Mouse (Mus musculus) forebrain, embryonic 10.5 days (tissue): ENCODE results near the gene 4922502D21Rik. TPM values are rescaled to one million over a fixed set of nuclear protein-coding genes. Genes with fewer than 3 reads are reported as not detected.

ENCODE experiments used
- DNase-seq: peaks from one replicate; pipeline ENCODE4 v3.0.0-alpha.2; 2017; ENCODE audit warnings: low spot score; ENCODE audit errors: extremely low spot score
- H3K27ac ChIP-seq: fragments of 300-500 bp; sonication (generic); 2 replicates; pipeline ENCODE4 v1.5.1; 2016; ENCODE audit warnings: mild to moderate bottlenecking
- H3K27me3 ChIP-seq: fragments of 300-500 bp; sonication (generic); 2 replicates; pipeline ENCODE4 v1.6.1; 2016; ENCODE audit warnings: mild to moderate bottlenecking; ENCODE audit not compliant: poor library complexity, severe bottlenecking
- H3K36me3 ChIP-seq: fragments of 300-500 bp; sonication (generic); replicated peaks from 2 replicates; pipeline ENCODE4 v1.6.1; 2016; ENCODE audit warnings: mild to moderate bottlenecking, moderate library complexity
- H3K4me1 ChIP-seq: fragments of 300-500 bp; sonication (generic); 2 replicates; pipeline ENCODE4 v1.6.1; 2016
- H3K4me3 ChIP-seq: fragments of 300-500 bp; sonication (generic); 2 replicates; pipeline ENCODE4 v1.5.1; 2016; ENCODE audit warnings: mild to moderate bottlenecking, moderate library complexity
- H3K9me3 ChIP-seq: fragments of 300-500 bp; sonication (generic); 2 replicates; pipeline ENCODE4 v1.6.1; 2016; ENCODE audit warnings: mild to moderate bottlenecking, moderate library complexity
- WGBS: fragments of 180-500 bp; shearing (Covaris S2); methylation state at CpG from one replicate; pipeline ENCODE4 v1.1.7; 2016; 5-methylcytosine and 5-hydroxymethylcytosine counted together
- polyA plus RNA-seq: library from polyadenylated mRNA; unstranded; fragments of >200 nt; fragmentation: Nextera tagmentation; extraction: Ambion mirVana; gene quantifications from 2 replicates; pipeline ENCODE4 v1.2.1, GENCODE M21; 2016

4922502D21Rik gene
- polyA plus RNA-seq, 1 experiment from 2014 or later, result not detected

- Histone ChIP-seq H3K27me3 (no peaks in the 10 kb centered on the region), H3K4me3 (no peak overlapping the region), H3K27ac (no peak overlapping the region), H3K9me3 (no peaks in the 10 kb centered on the region), H3K36me3 (no peaks in the 10 kb centered on the region), H3K4me1 (no peaks in the 10 kb centered on the region)
- 82% methylated on average over 3 of the region's 3 CpGs for WGBS
- no peak for DNase-seq
Observed at GRCm38 (mm10) chr6:129283271-129283670, 48.3 kb downstream of the 4922502D21Rik start.

- Histone ChIP-seq H3K27me3 (no peaks in the 10 kb centered on the region), H3K4me3 (no peak overlapping the region), H3K36me3 (no peaks in the 10 kb centered on the region), H3K4me1 (no peaks in the 10 kb centered on the region), H3K27ac (no peak overlapping the region), H3K9me3 (no peaks in the 10 kb centered on the region)
- no peak for DNase-seq
- 97% methylated on average over 2 of the region's 2 CpGs for WGBS
Observed at GRCm38 (mm10) chr6:129276483-129276882, 55.1 kb downstream of the 4922502D21Rik start.

- WGBS, result 82% methylated on average over 3 of the region's 3 CpGs
Observed at GRCm38 (mm10) chr6:129275624-129276203, 55.9 kb downstream of the 4922502D21Rik start.

GRCm38 (mm10) chr6:129275220-129275619 lies 56.4 kb downstream of the 4922502D21Rik start, which contains the start of gene Cd69:
Gene Cd69 (minus strand): TSS chr6:129275436.
- no peaks in the 10 kb centered on the region for H3K27me3 ChIP-seq
- no peaks in the 10 kb centered on the region for H3K36me3 ChIP-seq
- no peaks in the 10 kb centered on the region for H3K4me1 ChIP-seq
- H3K27ac ChIP-seq, result no peak within 1 kb of the TSS
- H3K9me3 ChIP-seq, result no peaks in the 10 kb centered on the region
- no peak for DNase-seq
- WGBS, result 85% methylated on average over 9 of the region's 9 CpGs
- no peak within 1 kb of the TSS for H3K4me3 ChIP-seq

More at GRCm38 (mm10) chr6:129275624-129276203, 55.9 kb downstream of the 4922502D21Rik start:
- Histone ChIP-seq H3K36me3 (no peaks in the 10 kb centered on the region), H3K27me3 (no peaks in the 10 kb centered on the region), H3K4me3 (no peak overlapping the region), H3K27ac (no peak overlapping the region), H3K4me1 (no peaks in the 10 kb centered on the region), H3K9me3 (no peaks in the 10 kb centered on the region)
- DNase-seq, result no peak

GRCm38 (mm10) chr6:129274476-129274875 lies 57.1 kb downstream of the 4922502D21Rik start:
- DNase-seq, result no peak
- H3K36me3 ChIP-seq, result no peaks in the 10 kb centered on the region
- WGBS, result 78% methylated on average over 2 of the region's 2 CpGs

GRCm38 (mm10) chr6:129273662-129274061 lies 57.9 kb downstream of the 4922502D21Rik start:
- 88% methylated on average over 3 of the region's 3 CpGs for WGBS
- Histone ChIP-seq H3K27ac (no peak overlapping the region), H3K9me3 (no peaks in the 10 kb centered on the region), H3K27me3 (no peaks in the 10 kb centered on the region), H3K36me3 (no peaks in the 10 kb centered on the region), H3K4me3 (no peak overlapping the region), H3K4me1 (no peaks in the 10 kb centered on the region)
- DNase-seq, result no peak

More at GRCm38 (mm10) chr6:129274476-129274875, 57.1 kb downstream of the 4922502D21Rik start:
- Histone ChIP-seq H3K4me1 (no peaks in the 10 kb centered on the region), H3K9me3 (no peaks in the 10 kb centered on the region), H3K27ac (no peak overlapping the region), H3K4me3 (no peak overlapping the region), H3K27me3 (no peaks in the 10 kb centered on the region)

Other genes starting within 250 kb of the 4922502D21Rik start
- gene Clec2e, start 230.9 kb downstream of the 4922502D21Rik start, polyA plus RNA-seq, result not detected in 2 replicates
- not detected in 2 replicates for gene Clec2d, start 151.2 kb downstream of the 4922502D21Rik start, polyA plus RNA-seq
- 0.09 and 0.11 TPM in 2 replicates for gene Cd69, start 56.4 kb downstream of the 4922502D21Rik start, polyA plus RNA-seq
- 0.38 and 0.39 TPM in 2 replicates for gene Clec12a, start 10.9 kb upstream of the 4922502D21Rik start, polyA plus RNA-seq
- gene Clec12b, start 54.1 kb upstream of the 4922502D21Rik start, polyA plus RNA-seq, result not detected in 2 replicates
- 16.4 and 19.8 TPM in 2 replicates for gene Clec1b, start 65.5 kb upstream of the 4922502D21Rik start, polyA plus RNA-seq
- 0.36 TPM in 2 replicates for gene Clec9a, start 77.1 kb upstream of the 4922502D21Rik start, polyA plus RNA-seq
- 0.36 and 0.66 TPM in 2 replicates for gene Clec1a, start 120.2 kb upstream of the 4922502D21Rik start, polyA plus RNA-seq
- gene Olr1, start 175.4 kb upstream of the 4922502D21Rik start, polyA plus RNA-seq, result 0.06 TPM in 1 of 2 replicates, not detected in the other
- gene Tmem52b, start 180.8 kb upstream of the 4922502D21Rik start, polyA plus RNA-seq, result not detected in 2 replicates
- gene Gabarapl1, start 201.4 kb upstream of the 4922502D21Rik start, polyA plus RNA-seq, result 40.4 and 43.5 TPM in 2 replicates
- not detected in 2 replicates for gene Klre1, start 246.1 kb upstream of the 4922502D21Rik start, polyA plus RNA-seq